Mouse (Mus musculus): ENCODE measurements around the gene Ntmt1. TPM values are rescaled to one million over a fixed set of nuclear protein-coding genes. Genes with fewer than 3 reads are reported as not detected.

Ntmt1 gene
- polyA plus RNA-seq, 1 experiment: 23.8 TPM

DNA sequence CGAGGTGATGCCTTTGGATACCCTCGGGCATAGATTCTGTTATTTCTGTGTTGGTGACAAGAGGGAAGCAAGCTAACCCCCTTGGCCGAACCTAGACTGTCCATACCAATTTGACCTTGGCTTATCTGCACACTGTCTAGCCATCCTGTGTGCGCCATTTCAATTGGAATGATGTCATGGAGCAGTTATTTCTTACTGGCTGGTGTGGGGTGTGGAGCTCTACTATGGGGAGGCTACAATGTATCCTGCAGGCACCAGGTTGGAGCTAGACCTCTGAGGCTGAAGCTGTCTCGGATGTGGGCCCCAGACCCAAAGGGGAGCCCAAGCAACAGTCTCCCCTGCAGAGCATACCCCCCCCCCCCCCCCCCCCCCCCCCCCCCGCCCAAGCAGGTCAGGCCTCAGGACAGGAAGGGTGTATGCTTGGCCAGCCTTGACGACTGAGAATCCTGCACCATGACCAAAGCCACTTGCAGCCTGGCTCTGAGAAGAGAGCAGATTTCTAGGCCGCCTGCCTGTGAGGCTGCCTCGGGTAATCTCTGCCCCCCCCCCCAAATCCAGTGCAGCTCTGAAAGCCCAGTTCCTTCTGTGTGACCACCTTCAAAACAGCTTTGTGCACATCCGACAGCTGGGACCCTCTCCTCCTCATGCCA is 26.9 kb downstream of the Ntmt1 start, which contains the start of gene Prrx2:
Gene Prrx2, plus strand, starts transcription at position 600 of the 650 bp plus-strand sequence.
- Histone ChIP-seq H3K36me3 (ENCODE audit: control insufficient read depth, insufficient read depth, low read length) (no peaks in the 10 kb centered on the region), H3K27me3 (ENCODE audit: control insufficient read depth, insufficient read depth, low read length) (peaks cover 5% of the 10 kb centered on the region; the same call in 1 of the 2 replicates), H3K4me3 (ENCODE audit: low read depth, low read length) (no peak within 1 kb of the TSS), H3K27ac (ENCODE audit: insufficient read depth, low read depth, low read length) (no peak within 1 kb of the TSS), H3K4me1 (ENCODE audit: control insufficient read depth, insufficient read depth, insufficient read length, low read length) (no peaks in the 10 kb centered on the region)
- WGBS: 65% methylated on average over 10 of the region's 10 CpGs
- no peak for TF ChIP-seq POLR2A (IDR thresholded peaks at IDR 0.05; ENCODE audit: low read depth, low read length)

DNA sequence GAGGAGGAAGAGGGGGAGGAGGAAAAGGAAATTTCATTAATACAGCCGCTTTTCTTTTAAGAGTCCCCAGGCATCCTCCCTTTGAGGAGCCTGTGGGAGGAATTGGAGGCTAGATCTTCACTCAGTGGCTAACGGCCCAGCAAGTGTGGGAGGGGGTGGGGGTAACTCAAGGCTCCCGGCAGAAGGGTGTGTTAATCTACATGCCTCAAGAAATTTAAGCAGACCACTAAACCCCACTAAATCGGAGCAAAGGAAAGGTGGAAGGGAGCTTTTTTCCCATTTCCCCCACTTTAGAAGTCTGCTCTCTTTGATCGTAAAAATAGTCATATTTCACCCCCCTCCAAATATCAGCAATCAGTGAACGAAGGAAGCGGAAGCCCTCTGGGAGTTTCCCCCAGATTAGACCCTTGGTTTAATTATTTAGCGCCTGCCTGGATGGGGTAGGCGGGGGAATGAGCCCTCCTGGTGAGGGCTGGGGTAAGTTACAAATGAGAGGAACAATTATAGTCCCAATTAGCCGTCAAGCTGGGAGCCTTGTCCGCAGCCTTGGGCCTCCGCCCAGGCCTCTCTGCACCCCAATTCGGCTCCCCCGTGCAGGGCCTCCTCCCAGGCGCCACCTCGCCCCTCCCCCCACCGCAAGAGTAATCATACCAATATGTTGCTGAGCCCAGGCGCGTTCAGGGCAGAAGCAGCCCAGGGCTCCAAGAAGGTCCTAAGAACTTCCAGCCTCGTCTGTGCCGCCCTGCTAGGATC is 28.8 kb downstream of the Ntmt1 start:
- no peaks in the 10 kb centered on the region for H3K36me3 ChIP-seq (ENCODE audit: control insufficient read depth, insufficient read depth, low read length)
- WGBS: 23% methylated on average over 21 of the region's 21 CpGs
- no peaks in the 10 kb centered on the region for H3K4me1 ChIP-seq (ENCODE audit: control insufficient read depth, insufficient read depth, insufficient read length, low read length)
- peaks cover 5% of the 10 kb centered on the region; the same call in 1 of the 2 replicates for H3K27me3 ChIP-seq (ENCODE audit: control insufficient read depth, insufficient read depth, low read length)
- no peak overlapping the region for H3K4me3 ChIP-seq (ENCODE audit: low read depth, low read length)
- TF ChIP-seq POLR2A (IDR thresholded peaks at IDR 0.05; ENCODE audit: low read depth, low read length) (no peak), CTCF (IDR thresholded peaks at IDR 0.05; ENCODE audit: extremely low read depth, insufficient read length, insufficient replicate concordance, low read depth, low read length) (no peak)
- H3K27ac ChIP-seq (ENCODE audit: insufficient read depth, low read depth, low read length): no peak overlapping the region

DNA sequence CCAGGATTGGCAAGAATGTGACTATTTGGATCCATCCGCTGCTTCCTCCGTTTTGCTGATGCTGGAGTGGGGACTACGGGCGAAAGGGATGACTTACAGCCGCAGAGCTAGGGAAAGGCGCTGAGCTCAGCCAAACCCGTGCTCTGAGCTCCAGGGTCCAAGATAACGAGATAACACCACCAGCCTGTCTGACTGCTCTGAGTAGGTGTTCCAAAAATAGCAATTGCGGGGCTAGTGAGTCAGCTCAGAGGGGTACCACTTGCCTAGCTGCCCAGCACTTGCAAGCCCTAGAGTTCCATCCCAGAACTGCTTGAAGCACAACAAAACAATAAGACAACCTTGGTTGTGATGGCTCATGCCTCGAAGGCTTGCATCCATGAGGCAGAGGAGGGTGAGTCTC is 35.0 kb downstream of the Ntmt1 start:
- Histone ChIP-seq H3K27ac (ENCODE audit: insufficient read depth, low read depth, low read length) (no peak overlapping the region), H3K27me3 (ENCODE audit: control insufficient read depth, insufficient read depth, low read length) (peaks cover 41% of the 10 kb centered on the region), H3K4me3 (ENCODE audit: low read depth, low read length) (no peak overlapping the region), H3K36me3 (ENCODE audit: control insufficient read depth, insufficient read depth, low read length) (no peaks in the 10 kb centered on the region), H3K4me1 (ENCODE audit: control insufficient read depth, insufficient read depth, insufficient read length, low read length) (no peaks in the 10 kb centered on the region)
- TF ChIP-seq CTCF (IDR thresholded peaks at IDR 0.05; ENCODE audit: extremely low read depth, insufficient read length, insufficient replicate concordance, low read depth, low read length): no peak
- no peak for TF ChIP-seq POLR2A (IDR thresholded peaks at IDR 0.05; ENCODE audit: low read depth, low read length)
- WGBS: 35% methylated on average over 10 of the region's 10 CpGs

DNA sequence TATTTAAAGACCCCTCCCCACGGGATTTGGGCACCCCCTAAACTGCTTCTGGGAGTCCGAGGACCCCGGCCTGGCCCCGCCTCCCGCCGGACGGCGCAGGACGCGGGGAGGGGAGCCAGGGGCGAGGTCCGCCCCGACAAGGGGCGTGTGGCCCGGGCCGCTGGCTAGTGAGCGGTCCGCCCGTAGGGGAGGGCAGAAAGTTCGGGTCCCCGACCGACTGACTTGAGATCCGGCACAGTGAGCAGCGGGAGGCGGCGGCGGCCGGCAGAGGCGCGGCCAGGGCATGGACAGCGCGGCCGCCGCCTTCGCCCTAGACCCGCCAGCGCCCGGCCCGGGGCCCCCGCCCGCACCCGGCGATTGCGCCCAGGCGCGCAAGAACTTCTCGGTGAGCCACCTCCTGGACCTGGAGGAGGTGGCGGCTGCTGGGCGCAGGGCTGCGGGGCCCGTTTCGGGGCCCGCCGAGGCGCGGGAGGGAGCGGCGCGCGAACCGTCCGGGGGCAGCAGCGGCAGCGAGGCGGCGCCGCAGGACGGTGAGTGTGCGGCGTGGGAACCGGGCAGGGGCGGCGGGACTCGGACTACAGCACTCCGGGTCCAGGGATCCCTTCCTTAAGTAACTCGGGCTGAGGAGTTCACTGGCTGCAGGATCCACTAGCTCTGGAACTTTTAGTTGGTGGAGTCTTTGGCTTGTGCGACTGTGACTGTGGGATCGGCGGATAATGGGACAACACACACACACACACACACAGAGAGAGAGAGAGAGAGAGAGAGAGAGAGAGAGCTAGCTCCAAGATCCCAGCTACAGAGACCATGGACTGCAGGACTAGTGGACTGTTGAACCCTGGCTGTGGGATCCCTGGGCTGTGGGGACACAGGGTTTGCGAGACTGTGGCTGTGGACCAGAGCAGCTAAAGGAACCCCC is 37.8 kb downstream of the Ntmt1 start:
- peak overlapping the region; percentile 49 for H3K4me3 ChIP-seq (ENCODE audit: low read depth, low read length)
- 3% methylated on average over 72 of the region's 80 CpGs for WGBS
- no peak overlapping the region for H3K27ac ChIP-seq (ENCODE audit: insufficient read depth, low read depth, low read length)

DNA sequence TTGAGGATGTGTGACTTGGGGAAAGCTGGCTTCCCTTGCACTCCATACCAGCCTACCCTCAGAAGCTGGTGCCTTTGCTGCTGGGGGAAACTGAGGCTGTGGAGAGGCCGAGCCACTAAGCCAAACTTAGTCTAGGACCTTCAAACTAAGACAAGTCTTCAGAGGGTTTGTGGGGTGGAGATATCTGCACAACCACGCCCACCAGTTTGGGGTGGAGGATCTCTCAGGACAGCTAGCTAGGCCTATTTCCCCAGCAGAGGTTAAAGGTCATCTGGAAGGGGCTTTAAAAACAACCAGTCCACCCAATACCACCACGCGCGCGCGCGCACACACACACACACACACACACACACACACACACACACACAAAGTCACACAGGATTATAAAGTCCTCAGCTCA is 38.6 kb downstream of the Ntmt1 start:
- no peak overlapping the region for H3K27ac ChIP-seq (ENCODE audit: insufficient read depth, low read depth, low read length)
- H3K27me3 ChIP-seq (ENCODE audit: control insufficient read depth, insufficient read depth, low read length): peaks cover 41% of the 10 kb centered on the region
- no peaks in the 10 kb centered on the region for H3K36me3 ChIP-seq (ENCODE audit: control insufficient read depth, insufficient read depth, low read length)
- 83% methylated on average over 8 of the region's 8 CpGs for WGBS
- no peak for TF ChIP-seq CTCF (IDR thresholded peaks at IDR 0.05; ENCODE audit: extremely low read depth, insufficient read length, insufficient replicate concordance, low read depth, low read length)
- TF ChIP-seq POLR2A (IDR thresholded peaks at IDR 0.05; ENCODE audit: low read depth, low read length): no peak
- H3K4me1 ChIP-seq (ENCODE audit: control insufficient read depth, insufficient read depth, insufficient read length, low read length): no peaks in the 10 kb centered on the region
- no peak overlapping the region for H3K4me3 ChIP-seq (ENCODE audit: low read depth, low read length)

More for the DNA sequence above, 37.8 kb downstream of the Ntmt1 start:
- TF ChIP-seq CTCF (IDR thresholded peaks at IDR 0.05; ENCODE audit: extremely low read depth, insufficient read length, insufficient replicate concordance, low read depth, low read length) (no peak), POLR2A (IDR thresholded peaks at IDR 0.05; ENCODE audit: low read depth, low read length) (no peak)
- H3K4me1 ChIP-seq (ENCODE audit: control insufficient read depth, insufficient read depth, insufficient read length, low read length): no peaks in the 10 kb centered on the region
- H3K36me3 ChIP-seq (ENCODE audit: control insufficient read depth, insufficient read depth, low read length): no peaks in the 10 kb centered on the region
- H3K27me3 ChIP-seq (ENCODE audit: control insufficient read depth, insufficient read depth, low read length): peaks cover 41% of the 10 kb centered on the region

DNA sequence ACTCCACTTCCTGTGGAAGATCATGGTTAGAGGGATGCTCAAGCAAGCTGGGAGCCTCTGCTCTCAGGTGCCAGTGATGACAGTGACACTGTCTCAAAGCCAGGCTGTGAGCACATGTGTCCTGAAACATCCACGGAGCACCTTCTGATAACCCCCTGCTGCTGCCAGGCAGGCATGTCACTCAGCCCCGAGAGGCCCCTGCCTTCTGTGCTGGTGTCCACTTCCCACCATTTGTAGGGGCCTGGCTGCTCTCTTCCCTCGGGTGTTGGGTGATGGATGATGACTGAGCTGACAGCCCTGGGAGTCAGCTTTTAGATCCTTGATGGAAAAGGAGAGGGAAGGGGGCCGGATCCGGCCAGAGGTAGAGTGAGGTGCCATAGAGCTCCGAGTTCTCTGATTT is 39.1 kb downstream of the Ntmt1 start:
- H3K4me3 ChIP-seq (ENCODE audit: low read depth, low read length): no peak overlapping the region
- H3K4me1 ChIP-seq (ENCODE audit: control insufficient read depth, insufficient read depth, insufficient read length, low read length): no peaks in the 10 kb centered on the region
- 39% methylated on average over 6 of the region's 6 CpGs for whole genome bisulfite sequencing
- TF ChIP-seq POLR2A (IDR thresholded peaks at IDR 0.05; ENCODE audit: low read depth, low read length) (no peak), CTCF (IDR thresholded peaks at IDR 0.05; ENCODE audit: extremely low read depth, insufficient read length, insufficient replicate concordance, low read depth, low read length) (no peak)
- no peaks in the 10 kb centered on the region for H3K36me3 ChIP-seq (ENCODE audit: control insufficient read depth, insufficient read depth, low read length)
- H3K27ac ChIP-seq (ENCODE audit: insufficient read depth, low read depth, low read length): no peak overlapping the region
- H3K27me3 ChIP-seq (ENCODE audit: control insufficient read depth, insufficient read depth, low read length): peaks cover 41% of the 10 kb centered on the region
